Mouse (Mus musculus) myocyte (in vitro differentiated cells): ENCODE measurements at regions not wholly inside any gene's neighbourhood (a gene's known extent, or its start where the extent isn't known, plus 50 kb on each side); places are given as distances from the start of the nearest gene placed in this dataset.

Experiments used
- H3K27me3 ChIP-seq: one replicate; pipeline ENCODE4 v1.6.1; 2011; ENCODE audit not compliant: control insufficient read depth, insufficient read depth, insufficient read length
- H3K36me3 ChIP-seq: one replicate; pipeline ENCODE4 v1.6.1; 2011; ENCODE audit not compliant: control insufficient read depth, insufficient read depth
- H3K4me2 ChIP-seq: one replicate; pipeline ENCODE4 v1.6.1; 2011; ENCODE audit warnings: low read depth, control low read depth
- H3K4me3 ChIP-seq: one replicate; pipeline ENCODE4 v1.5.1; 2011; ENCODE audit warnings: mild to moderate bottlenecking, control low read depth, moderate library complexity
- H3K79me2 ChIP-seq: one replicate; pipeline ENCODE4 v1.6.1; 2011; ENCODE audit not compliant: control insufficient read depth, insufficient read depth
- H3ac ChIP-seq: one replicate; pipeline ENCODE4 v1.6.1; 2011; ENCODE audit not compliant: control insufficient read depth, insufficient read length
- CEBPB ChIP-seq: IDR thresholded peaks from 2 replicates; pipeline ENCODE4 v1.6.1; 2011; ENCODE audit warnings: mild to moderate bottlenecking, moderate library complexity; ENCODE audit not compliant: poor library complexity, insufficient read depth, severe bottlenecking
- E2F4 ChIP-seq: IDR thresholded peaks from one replicate; pipeline ENCODE4 v1.6.1; 2011; ENCODE audit warnings: mild to moderate bottlenecking, control low read depth, moderate library complexity; ENCODE audit not compliant: insufficient read depth
- MAX ChIP-seq: IDR thresholded peaks from one replicate; pipeline ENCODE4 v1.6.1; 2011; ENCODE audit warnings: low read depth, mild to moderate bottlenecking, control low read depth
- MYOD1 ChIP-seq, 3 experiments: IDR thresholded peaks; one replicate each; pipeline ENCODE4 v1.6.1; 2011; ENCODE audit warnings: control low read depth in 2 of 3, low read depth in 2 of 3, mild to moderate bottlenecking in 2 of 3, moderate library complexity in 1 of 3; ENCODE audit not compliant: insufficient read length in 2 of 3, control insufficient read depth in 1 of 3
- MYOG ChIP-seq, 3 experiments: IDR thresholded peaks; one replicate each; pipeline ENCODE4 v1.6.1; 2011; ENCODE audit warnings: control low read depth in 2 of 3, low read depth in 2 of 3, mild to moderate bottlenecking in 2 of 3; ENCODE audit not compliant: insufficient read length in 2 of 3, control insufficient read depth in 1 of 3, insufficient read depth in 1 of 3
- POLR2A ChIP-seq: IDR thresholded peaks from one replicate; pipeline ENCODE4 v1.6.1; 2011; ENCODE audit warnings: low read depth, mild to moderate bottlenecking, control low read depth, moderate library complexity; ENCODE audit not compliant: insufficient read length
- POLR2AphosphoS2 ChIP-seq: IDR thresholded peaks from one replicate; pipeline ENCODE4 v1.6.1; 2011; ENCODE audit warnings: low read depth, control low read depth; ENCODE audit not compliant: insufficient read length
- REST ChIP-seq: IDR thresholded peaks from one replicate; pipeline ENCODE4 v1.6.1; 2011; ENCODE audit warnings: mild to moderate bottlenecking, control low read depth, moderate library complexity; ENCODE audit not compliant: insufficient read depth, insufficient read length
- SRF ChIP-seq: IDR thresholded peaks from one replicate; pipeline ENCODE4 v1.6.1; 2011; ENCODE audit warnings: low read depth; ENCODE audit not compliant: control insufficient read depth, insufficient read length
- TCF12 ChIP-seq: IDR thresholded peaks from one replicate; pipeline ENCODE4 v1.6.1; 2011; ENCODE audit warnings: mild to moderate bottlenecking, control low read depth; ENCODE audit not compliant: poor library complexity, insufficient read depth, severe bottlenecking
- TCF3 ChIP-seq: IDR thresholded peaks from one replicate; pipeline ENCODE4 v1.6.1; 2011; ENCODE audit warnings: low read depth, control low read depth; ENCODE audit not compliant: insufficient read length
- USF1 ChIP-seq: IDR thresholded peaks from one replicate; pipeline ENCODE4 v1.6.1; 2011; ENCODE audit warnings: low read depth, mild to moderate bottlenecking, control low read depth, moderate library complexity

DNA sequence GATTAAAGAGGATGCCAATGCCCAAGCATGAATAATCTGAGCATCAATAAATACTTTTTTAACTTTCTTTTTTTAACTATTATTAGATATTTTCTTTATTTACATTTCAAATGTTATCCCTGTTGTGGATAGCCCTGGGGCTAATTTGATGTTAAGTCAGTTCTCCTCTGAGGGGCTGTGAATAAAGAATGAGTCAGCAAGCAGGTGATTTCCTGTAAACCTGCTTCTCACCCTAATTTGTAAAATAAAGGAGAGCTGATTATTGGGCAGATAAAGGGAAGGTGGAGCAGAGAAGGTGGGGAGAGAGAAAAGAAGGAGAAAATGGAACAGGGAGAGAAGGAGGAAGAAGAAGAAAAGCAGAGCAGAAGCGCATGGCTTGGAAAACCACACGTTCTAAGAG lies 1442.8 kb downstream of the 4930444P10Rik start:
- no peak overlapping the region for H3K4me3 ChIP-seq
- no peaks in the 10 kb centered on the region for H3K79me2 ChIP-seq
- H3ac ChIP-seq, result no peak overlapping the region
- no peak overlapping the region for H3K4me2 ChIP-seq
- no peaks in the 10 kb centered on the region for H3K27me3 ChIP-seq
- TF ChIP-seq REST, result no peak
- no peak for TF ChIP-seq USF1
- no peak for TF ChIP-seq MYOG (IDR thresholded peaks at IDR 0.05; ENCODE audit: control insufficient read depth in 1 of 3, insufficient read depth in 1 of 3, insufficient read length in 2 of 3, low read depth in 2 of 3)
- TF ChIP-seq E2F4, result no peak
- TF ChIP-seq TCF12, result no peak
- no peak for TF ChIP-seq MAX
- no peak for TF ChIP-seq SRF
- no peak for TF ChIP-seq MYOD1 (IDR thresholded peaks at IDR 0.05; ENCODE audit: control insufficient read depth in 1 of 3, insufficient read length in 2 of 3, low read depth in 2 of 3)
- TF ChIP-seq CEBPB, result no peak
- TF ChIP-seq POLR2AphosphoS2, result no peak
- TF ChIP-seq TCF3, result no peak
- no peak for TF ChIP-seq POLR2A
- H3K36me3 ChIP-seq, result no peaks in the 10 kb centered on the region

DNA sequence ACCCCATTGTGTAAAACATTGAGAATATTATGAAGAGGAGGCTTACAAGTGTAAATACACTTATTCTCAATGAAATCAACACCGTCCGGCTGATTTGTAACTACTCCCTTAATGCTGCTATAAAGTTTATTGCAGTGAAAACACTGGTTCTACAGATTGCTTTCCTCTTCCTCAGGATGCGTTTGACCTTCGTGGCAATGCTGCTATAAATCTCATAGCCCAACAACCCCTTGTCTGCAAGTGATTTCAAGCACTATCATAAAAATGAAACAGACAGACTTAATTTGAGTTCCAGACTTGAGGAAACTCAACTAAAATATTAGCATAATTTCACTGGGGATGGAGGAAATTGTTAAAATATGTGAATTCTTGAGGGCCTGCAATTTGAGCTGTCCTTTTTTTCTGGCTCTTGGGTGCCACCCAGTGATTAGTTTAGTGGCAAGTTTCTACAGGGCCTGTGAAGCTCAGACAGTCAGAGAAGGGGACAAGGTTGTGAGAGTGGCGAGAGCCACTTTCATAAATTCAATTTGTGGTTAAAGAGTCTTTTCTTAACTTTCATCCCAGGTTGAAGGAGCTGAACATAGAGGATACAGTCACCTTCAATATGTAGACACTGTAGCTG lies 1457.4 kb downstream of the 4930444P10Rik start:
- no peak overlapping the region for H3ac ChIP-seq
- H3K4me3 ChIP-seq, result no peak overlapping the region
- H3K27me3 ChIP-seq, result no peaks in the 10 kb centered on the region
- no peak overlapping the region for H3K4me2 ChIP-seq
- TF ChIP-seq SRF (no peak), USF1 (no peak), POLR2AphosphoS2 (no peak)
- no peaks in the 10 kb centered on the region for H3K79me2 ChIP-seq
- H3K36me3 ChIP-seq, result no peaks in the 10 kb centered on the region

DNA sequence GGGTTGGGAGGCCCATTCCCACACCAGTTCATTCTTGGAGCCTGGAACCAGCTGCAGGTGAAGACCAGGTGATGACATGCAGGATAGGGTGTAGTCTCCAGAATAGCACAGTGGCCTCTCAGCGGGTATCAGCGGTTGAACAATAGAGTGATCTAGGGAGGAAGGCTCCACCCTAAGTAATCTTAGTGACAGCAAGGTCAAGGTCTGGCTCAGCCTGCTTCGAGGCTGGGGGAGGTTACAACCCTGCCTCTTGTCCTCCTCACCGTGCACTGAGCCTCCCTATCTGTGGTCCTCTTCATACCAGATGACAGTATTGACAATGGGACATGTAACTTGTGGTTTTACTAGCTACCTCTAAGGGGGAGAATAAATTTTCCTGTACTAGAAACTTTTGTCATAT lies 1461.1 kb downstream of the 4930444P10Rik start:
- TF ChIP-seq REST (no peak), MAX (no peak), POLR2AphosphoS2 (no peak), MYOD1 (IDR thresholded peaks at IDR 0.05; ENCODE audit: control insufficient read depth in 1 of 3, insufficient read length in 2 of 3, low read depth in 2 of 3) (no peak), TCF12 (no peak), USF1 (no peak), SRF (no peak), MYOG (IDR thresholded peaks at IDR 0.05; ENCODE audit: control insufficient read depth in 1 of 3, insufficient read depth in 1 of 3, insufficient read length in 2 of 3, low read depth in 2 of 3) (no peak), E2F4 (no peak)
- Histone ChIP-seq H3K27me3 (no peaks in the 10 kb centered on the region), H3ac (no peak overlapping the region), H3K4me2 (no peak overlapping the region), H3K4me3 (no peak overlapping the region), H3K36me3 (no peaks in the 10 kb centered on the region), H3K79me2 (no peaks in the 10 kb centered on the region)

DNA sequence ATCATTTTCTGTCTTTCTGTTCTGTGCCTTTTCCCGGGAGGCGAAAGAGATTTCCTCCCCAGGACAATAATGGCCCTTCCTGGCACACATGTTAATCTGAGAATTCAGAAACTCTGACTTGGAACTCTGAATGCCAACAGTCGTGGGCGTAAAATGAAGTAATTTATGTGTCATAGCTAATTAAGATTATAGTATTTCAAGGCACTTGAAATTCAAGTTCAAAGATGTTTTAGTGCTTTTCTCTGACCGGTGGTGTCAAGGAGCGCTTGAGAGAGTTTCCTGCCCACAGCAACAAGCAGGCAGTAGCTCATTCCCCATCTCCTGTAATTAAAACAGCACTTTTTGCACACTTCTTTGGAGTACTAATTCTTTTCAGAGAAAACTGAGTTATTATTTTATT lies 1465.9 kb downstream of the 4930444P10Rik start:
- Histone ChIP-seq H3K4me2 (no peak overlapping the region), H3K4me3 (no peak overlapping the region), H3K36me3 (no peaks in the 10 kb centered on the region), H3K27me3 (no peaks in the 10 kb centered on the region), H3K79me2 (no peaks in the 10 kb centered on the region), H3ac (no peak overlapping the region)
- TF ChIP-seq USF1, result no peak
- no peak for TF ChIP-seq MAX
- no peak for TF ChIP-seq E2F4
- TF ChIP-seq TCF12, result no peak

DNA sequence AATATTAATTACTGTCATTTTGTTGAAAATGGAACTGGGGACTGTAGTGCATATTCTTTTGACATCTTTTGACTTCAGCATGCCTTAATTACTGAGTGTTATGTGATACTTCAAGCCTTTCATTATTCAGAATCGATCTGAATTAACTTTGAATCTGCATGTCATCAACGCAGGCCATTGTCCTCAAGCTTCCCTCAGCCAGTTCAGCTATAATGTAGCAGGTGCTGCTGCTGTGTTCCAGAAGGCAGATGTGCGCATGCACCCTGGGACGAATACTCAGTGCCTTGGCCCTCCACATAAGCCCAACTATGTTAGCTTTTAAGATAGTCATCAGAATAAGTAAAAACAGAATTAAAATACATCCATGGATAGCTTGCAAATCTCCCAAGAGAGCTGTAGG lies 1466.4 kb downstream of the 4930444P10Rik start:
- TF ChIP-seq CEBPB (no peak), SRF (no peak), REST (no peak), TCF12 (no peak), TCF3 (no peak), MYOD1 (IDR thresholded peaks at IDR 0.05; ENCODE audit: control insufficient read depth in 1 of 3, insufficient read length in 2 of 3, low read depth in 2 of 3) (no peak), MAX (no peak), E2F4 (no peak)
- no peaks in the 10 kb centered on the region for H3K27me3 ChIP-seq
- no peak overlapping the region for H3K4me2 ChIP-seq
- no peak overlapping the region for H3K4me3 ChIP-seq
- no peaks in the 10 kb centered on the region for H3K36me3 ChIP-seq
- no peaks in the 10 kb centered on the region for H3K79me2 ChIP-seq
- no peak overlapping the region for H3ac ChIP-seq
